Mouse (Mus musculus) hindbrain, postnatal 0 days (tissue): Measurements from ENCODE around the gene Zzef1. TPM values are rescaled to one million over a fixed set of nuclear protein-coding genes. Genes with fewer than 3 reads are reported as not detected.

Experiments
- ATAC-seq: fragments of 200-750 bp; cut with Nextera tagmentation; 2 replicates; pipeline ENCODE4 v1.8.0; 2017; ENCODE audit warnings: mild to moderate bottlenecking, moderate TSS enrichment, moderate library complexity
- DNase-seq: peaks from one replicate; pipeline ENCODE4 v3.0.0-alpha.2; 2015; ENCODE audit warnings: low spot score
- H3K27ac ChIP-seq: fragments of 300-500 bp; sonication (generic); 2 replicates; pipeline ENCODE4 v1.5.1; 2014; ENCODE audit warnings: mild to moderate bottlenecking
- H3K27me3 ChIP-seq: fragments of 300-500 bp; sonication (generic); 2 replicates; pipeline ENCODE4 v1.6.1; 2014; ENCODE audit warnings: low read length, mixed read lengths; ENCODE audit not compliant: insufficient read depth
- H3K36me3 ChIP-seq: fragments of 300-500 bp; sonication (generic); 2 replicates; pipeline ENCODE4 v1.6.1; 2014; ENCODE audit warnings: low read length, mixed read lengths; ENCODE audit not compliant: insufficient read depth
- H3K4me1 ChIP-seq: fragments of 300-500 bp; sonication (generic); 2 replicates; pipeline ENCODE4 v1.6.1; 2014; ENCODE audit warnings: antibody characterized with exemption, low read length, mixed read lengths; ENCODE audit not compliant: insufficient read depth
- H3K4me2 ChIP-seq: fragments of 300-500 bp; sonication (generic); 2 replicates; pipeline ENCODE4 v1.6.1; 2014; ENCODE audit warnings: low read depth, mild to moderate bottlenecking, low read length, moderate library complexity, mixed read lengths
- H3K4me3 ChIP-seq: fragments of 300-500 bp; sonication (generic); 2 replicates; pipeline ENCODE4 v1.5.1; 2014; ENCODE audit warnings: low read length
- H3K9ac ChIP-seq: fragments of 300-500 bp; sonication (generic); replicated peaks from 2 replicates; pipeline ENCODE4 v1.6.1; 2014; ENCODE audit warnings: mild to moderate bottlenecking, low read length, moderate library complexity, mixed read lengths
- H3K9me3 ChIP-seq: fragments of 300-500 bp; sonication (generic); 2 replicates; pipeline ENCODE4 v1.6.1; 2016; ENCODE audit warnings: low read length, mixed read lengths
- CTCF ChIP-seq: IDR thresholded peaks from 2 replicates; pipeline ENCODE4 v1.5.1; 2016; ENCODE audit warnings: antibody characterized with exemption, control low read depth, low read depth
- whole genome bisulfite sequencing: fragments of 180-500 bp; shearing (Covaris S2); extraction: QIAGEN DNeasy Blood & Tissue Kit; methylation state at CpG from one replicate; pipeline ENCODE4 v1.1.7; 2014; 5-methylcytosine and 5-hydroxymethylcytosine counted together
- polyA plus RNA-seq: library from polyadenylated mRNA; unstranded; fragments of >200 nt; fragmentation: Nextera tagmentation; extraction: Ambion mirVana; gene quantifications from 2 replicates; pipeline ENCODE4 v1.2.1, GENCODE M21; 2015
- total RNA-seq: library from RNA; depleted of rRNA; stranded (reverse); fragments of >200 nt; gene quantifications from 2 replicates; pipeline ENCODE4 v1.2.3, GENCODE M21; 2014

The Zzef1 gene
- total and polyA plus RNA-seq, 2 experiments from 2014 or later: 9.4 to 43.2 TPM

DNA sequence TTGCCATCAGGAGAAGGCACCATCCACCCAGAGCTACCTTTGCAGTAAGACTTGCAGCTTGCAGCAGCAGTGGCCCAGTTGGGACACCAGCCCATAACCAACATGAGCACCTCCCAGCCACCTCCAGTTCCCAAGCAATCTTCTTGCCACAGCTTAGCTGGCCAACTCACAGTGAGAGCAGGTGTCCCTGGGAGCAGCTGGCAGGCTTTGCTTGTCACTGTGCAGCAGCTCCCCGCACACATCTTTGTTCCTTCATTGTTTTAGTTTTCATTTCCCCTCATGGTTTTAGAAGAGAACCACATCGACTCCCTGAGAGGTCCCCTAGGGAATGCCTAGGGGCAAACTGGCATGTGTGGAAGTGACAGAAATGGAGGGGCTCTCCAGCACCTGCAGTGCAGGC is 129.0 kb downstream of the Zzef1 start:
- no peak overlapping the region for H3K4me2 ChIP-seq
- no peak overlapping the region for H3K4me3 ChIP-seq
- H3K4me1 ChIP-seq: no peaks in the 10 kb centered on the region
- H3K9me3 ChIP-seq: no peaks in the 10 kb centered on the region
- H3K27ac ChIP-seq: no peak overlapping the region
- H3K36me3 ChIP-seq: peaks cover 45% of the 10 kb centered on the region; the same call in 1 of the 2 replicates
- DNase-seq (no peak), ATAC-seq (no peak)
- no peaks in the 10 kb centered on the region for H3K27me3 ChIP-seq
- WGBS: 36% methylated on average over 2 of the region's 2 CpGs
- no peak overlapping the region for H3K9ac ChIP-seq
- no peak for TF ChIP-seq CTCF

DNA sequence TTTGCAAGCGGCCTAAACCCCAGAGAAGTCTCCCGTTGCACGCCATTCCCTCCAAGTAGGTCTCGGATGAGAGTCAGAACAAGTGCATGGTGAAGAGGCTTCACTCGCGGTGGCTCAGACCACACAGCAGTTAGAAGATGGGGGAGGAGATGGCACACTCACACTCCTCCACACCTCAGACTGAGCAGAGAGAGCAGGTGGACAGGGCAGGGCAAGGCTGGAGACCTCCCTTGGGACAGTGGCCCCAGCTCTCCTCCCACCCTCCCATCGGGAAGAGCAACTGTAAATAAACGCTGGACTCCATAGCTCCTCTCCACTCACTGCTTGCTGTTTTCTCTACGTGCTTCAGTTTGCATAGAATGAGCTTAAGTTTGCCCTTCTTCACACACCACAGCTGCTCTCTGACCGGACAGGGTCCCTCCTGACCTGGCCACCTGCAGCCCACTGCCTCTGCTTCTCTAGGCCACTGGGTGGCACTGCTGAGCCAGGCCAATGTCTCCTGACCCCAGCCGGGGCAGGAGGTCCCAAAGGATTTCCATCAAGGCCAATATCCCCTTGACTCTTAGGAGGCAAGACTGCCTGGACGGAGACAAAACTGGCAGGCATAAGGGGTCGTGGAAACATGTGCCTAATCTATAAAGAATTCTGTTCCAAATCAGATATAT is 130.3 kb downstream of the Zzef1 start:
- peak; percentile 96 for TF ChIP-seq CTCF
- 55% methylated on average over 13 of the region's 13 CpGs for WGBS
- Histone ChIP-seq H3K27ac (no peak overlapping the region), H3K9me3 (no peaks in the 10 kb centered on the region), H3K36me3 (peaks cover 37% of the 10 kb centered on the region; the same call in 1 of the 2 replicates), H3K9ac (no peak overlapping the region), H3K27me3 (no peaks in the 10 kb centered on the region), H3K4me1 (no peaks in the 10 kb centered on the region), H3K4me2 (no peak overlapping the region), H3K4me3 (no peak overlapping the region)
- ATAC-seq (peak; percentile 67; the same call in 1 of the 2 replicates), DNase-seq (peak; percentile 69)

DNA sequence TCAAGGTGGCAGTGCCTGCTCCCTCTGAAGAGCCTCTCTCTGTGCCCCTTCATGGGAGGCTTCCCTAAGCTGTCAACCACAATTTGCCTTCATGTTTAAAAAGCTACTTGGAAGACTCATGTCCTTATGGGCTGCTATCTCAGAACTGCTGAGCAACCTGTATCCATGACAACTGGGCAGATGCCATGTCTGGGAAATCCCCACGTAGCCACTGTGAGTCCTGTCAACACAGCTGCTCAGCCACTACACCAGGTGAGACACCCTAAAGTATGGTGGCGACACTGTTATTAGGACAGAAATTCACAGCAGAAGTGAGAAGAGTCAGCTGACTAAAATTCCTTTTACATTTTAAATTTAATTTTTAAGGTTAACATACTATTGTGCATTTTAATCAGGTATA is 132.5 kb downstream of the Zzef1 start:
- H3K9me3 ChIP-seq: no peaks in the 10 kb centered on the region
- no peak for TF ChIP-seq CTCF
- WGBS: 49% methylated on average over 2 of the region's 2 CpGs
- H3K27ac ChIP-seq: no peak overlapping the region
- H3K27me3 ChIP-seq: no peaks in the 10 kb centered on the region
- no peaks in the 10 kb centered on the region for H3K4me1 ChIP-seq
- peak; percentile 57 for DNase-seq
- peaks cover 25% of the 10 kb centered on the region; the same call in 1 of the 2 replicates for H3K36me3 ChIP-seq
- H3K9ac ChIP-seq: no peak overlapping the region
- no peak for ATAC-seq
- H3K4me2 ChIP-seq: no peak overlapping the region
- no peak overlapping the region for H3K4me3 ChIP-seq

DNA sequence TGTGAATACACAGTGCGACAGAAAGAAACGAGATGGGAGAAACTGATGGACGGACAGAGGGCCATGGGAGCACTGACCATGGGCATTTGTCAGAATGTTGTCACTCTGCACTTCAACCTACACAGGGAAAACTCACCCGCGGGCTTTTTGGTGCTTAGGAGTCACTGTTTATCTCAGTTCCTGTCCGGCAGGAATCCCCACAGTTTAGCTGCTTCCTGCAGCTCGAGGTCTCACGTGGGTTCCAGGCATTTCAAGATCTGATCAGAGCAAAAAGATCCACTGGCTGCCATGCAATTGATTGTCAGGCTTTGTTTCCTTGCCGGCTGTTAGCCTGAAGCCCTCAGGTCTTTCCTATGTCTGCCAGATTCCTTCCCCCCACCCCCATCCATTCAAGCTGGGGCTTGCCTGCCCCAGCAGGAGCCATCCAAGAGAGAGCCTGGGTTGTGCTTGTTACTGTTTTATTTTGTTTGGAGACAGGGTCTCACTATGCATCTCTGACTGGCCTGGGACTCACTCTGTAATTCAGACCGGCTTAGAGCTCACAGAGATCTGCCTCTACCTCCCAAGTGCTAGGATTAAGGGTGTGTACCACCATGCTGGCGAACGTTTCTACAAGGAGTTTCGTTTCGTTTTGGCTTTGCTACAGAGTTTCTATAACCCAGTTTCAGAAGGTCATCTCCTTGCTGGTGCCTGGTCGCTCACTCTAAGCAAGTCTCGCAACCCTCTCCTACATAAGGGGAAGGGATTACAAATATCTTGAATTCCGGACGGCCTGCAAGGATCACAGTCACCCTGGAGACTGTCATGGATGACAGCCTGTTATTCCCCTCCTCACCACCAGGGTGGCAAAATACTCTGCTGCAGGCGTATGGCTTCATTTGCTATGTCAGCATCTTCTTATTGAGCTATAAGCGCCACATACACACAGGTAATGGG is 144.4 kb downstream of the Zzef1 start:
- peak; percentile 83 for ATAC-seq
- H3K9ac ChIP-seq: peak overlapping the region; percentile 25; the same call in 1 of the 2 replicates

DNA sequence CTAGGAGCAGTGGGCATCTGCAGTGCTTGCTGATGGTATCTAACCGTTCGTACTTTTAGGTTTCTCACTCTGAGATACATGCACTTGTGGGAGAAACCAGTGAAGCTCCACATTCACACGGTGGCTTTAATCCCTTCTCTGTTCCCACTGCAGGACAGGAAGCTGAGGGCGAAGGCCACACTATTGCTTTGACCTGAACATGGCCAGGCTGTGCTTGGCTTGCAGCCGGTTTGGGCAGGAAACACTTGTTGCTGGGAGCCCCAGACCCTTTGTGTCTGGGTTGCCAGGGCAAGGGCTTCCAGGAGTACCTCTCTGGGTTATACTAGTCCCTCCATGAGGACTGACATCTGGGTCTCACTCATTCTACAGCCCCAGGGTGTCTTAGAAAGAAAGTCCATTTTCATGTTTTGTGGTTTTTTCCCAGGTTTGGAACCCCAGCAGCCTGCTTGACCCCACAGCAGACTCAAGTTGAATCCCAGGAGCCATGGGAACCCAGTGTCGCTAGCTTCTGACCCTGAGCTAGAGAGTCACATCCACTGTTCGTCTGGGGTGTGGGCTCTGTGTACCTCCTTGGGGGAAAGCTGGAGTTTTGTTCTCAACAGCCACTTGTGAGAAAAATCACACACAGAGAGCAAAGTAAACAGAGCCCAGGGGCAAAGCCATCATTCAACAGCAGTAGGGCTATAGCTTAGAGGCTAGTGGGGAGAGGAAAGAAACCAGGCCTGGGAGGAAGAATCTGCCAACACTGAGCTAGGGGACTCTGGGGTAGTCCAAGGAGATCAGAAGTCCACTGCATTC is 149.2 kb downstream of the Zzef1 start:
- H3K9me3 ChIP-seq: no peaks in the 10 kb centered on the region
- no peak overlapping the region for H3K9ac ChIP-seq
- no peaks in the 10 kb centered on the region for H3K4me1 ChIP-seq
- DNase-seq (no peak), ATAC-seq (no peak)
- H3K36me3 ChIP-seq: no peaks in the 10 kb centered on the region
- H3K4me3 ChIP-seq: no peak overlapping the region
- H3K27me3 ChIP-seq: no peaks in the 10 kb centered on the region
- WGBS: 53% methylated on average over 7 of the region's 7 CpGs
- no peak for TF ChIP-seq CTCF
- no peak overlapping the region for H3K27ac ChIP-seq
- H3K4me2 ChIP-seq: no peak overlapping the region

More for the DNA sequence above, 144.4 kb downstream of the Zzef1 start:
- Histone ChIP-seq H3K4me2 (peak overlapping the region; percentile 47), H3K27ac (peak overlapping the region; percentile 32; the same call in 1 of the 2 replicates), H3K4me3 (peak overlapping the region; percentile 21), H3K9me3 (no peaks in the 10 kb centered on the region), H3K4me1 (no peaks in the 10 kb centered on the region), H3K36me3 (no peaks in the 10 kb centered on the region), H3K27me3 (no peaks in the 10 kb centered on the region)
- peak; percentile 70 for DNase-seq
- peak; percentile 88 for TF ChIP-seq CTCF
- WGBS: 25% methylated on average over 20 of the region's 20 CpGs

DNA sequence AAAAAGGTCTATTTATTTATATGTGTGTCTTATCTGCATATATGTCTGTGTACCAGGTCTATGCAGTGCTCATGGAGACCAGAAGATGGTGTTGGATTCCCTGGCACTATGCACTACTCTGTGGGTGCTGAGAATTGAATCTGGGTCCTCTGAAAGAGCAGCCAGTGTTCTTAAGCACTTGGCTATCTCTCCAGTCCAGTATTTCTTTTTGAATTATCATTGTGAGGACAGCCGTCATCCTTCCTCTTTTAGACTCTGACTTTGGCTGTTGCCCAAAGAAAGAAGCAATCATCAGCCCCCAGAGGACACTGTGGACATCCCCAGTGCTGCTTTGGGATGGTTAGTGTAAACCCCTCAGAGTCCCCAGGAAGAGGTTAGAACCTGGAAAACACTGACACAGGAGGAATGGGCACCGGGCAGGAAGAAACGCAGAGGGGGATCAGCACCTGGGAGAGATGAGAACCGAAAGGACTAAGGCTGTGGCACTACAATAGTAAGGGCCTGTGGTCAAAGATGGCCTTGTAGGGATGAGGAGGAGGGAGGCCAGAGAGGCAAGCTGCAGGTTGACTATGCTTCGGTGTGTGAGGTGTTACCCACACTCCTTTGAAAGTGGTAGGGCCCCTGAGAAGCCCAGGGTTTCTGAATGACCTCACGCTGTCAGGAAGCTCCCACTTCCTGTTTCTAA is 150.0 kb downstream of the Zzef1 start:
- ATAC-seq (no peak), DNase-seq (no peak)
- Histone ChIP-seq H3K27ac (no peak overlapping the region), H3K9ac (no peak overlapping the region), H3K4me1 (no peaks in the 10 kb centered on the region), H3K9me3 (no peaks in the 10 kb centered on the region), H3K27me3 (no peaks in the 10 kb centered on the region), H3K4me2 (no peak overlapping the region), H3K4me3 (no peak overlapping the region), H3K36me3 (no peaks in the 10 kb centered on the region)
- no peak for TF ChIP-seq CTCF
- 59% methylated on average over 6 of the region's 6 CpGs for WGBS
